Mouse (Mus musculus) right cerebral cortex, postnatal 14 days (tissue): ENCODE results near the gene Ankrd34c.
A peak's percentile ranks its signal among the peaks of the same experiment; 100 is the strongest.

ENCODE experiments used
- DNase-seq: peaks from one replicate; pipeline ENCODE4 v3.0.0; 2022

Gene Ankrd34c

GRCm38 (mm10) chr9:89738295-89738694 lies at the start of gene Ankrd34c:
Gene Ankrd34c (minus strand): TSS chr9:89738475.
- peak; percentile 45 for DNase-seq

DNA sequence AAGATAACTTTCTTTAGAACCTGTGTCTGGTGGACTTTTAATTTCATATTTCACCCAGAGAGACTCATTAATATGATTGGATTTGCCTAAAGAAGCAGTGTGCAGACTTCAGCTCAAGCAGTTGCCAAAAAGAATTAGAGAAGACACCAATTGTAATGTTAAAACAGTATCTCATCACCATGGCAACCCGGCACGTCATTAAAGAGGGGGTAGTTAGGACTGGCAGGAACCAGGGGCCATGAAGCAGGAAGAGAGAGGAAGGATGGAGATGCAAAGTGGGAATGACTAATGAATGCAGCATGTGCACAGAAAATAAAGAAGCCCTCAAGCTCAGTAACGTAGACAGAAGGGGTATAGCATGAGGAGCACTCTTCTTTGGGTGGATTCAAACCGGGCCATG lies 49.3 kb upstream of the Ankrd34c start:
- peak; percentile 27 for DNase-seq

DNA sequence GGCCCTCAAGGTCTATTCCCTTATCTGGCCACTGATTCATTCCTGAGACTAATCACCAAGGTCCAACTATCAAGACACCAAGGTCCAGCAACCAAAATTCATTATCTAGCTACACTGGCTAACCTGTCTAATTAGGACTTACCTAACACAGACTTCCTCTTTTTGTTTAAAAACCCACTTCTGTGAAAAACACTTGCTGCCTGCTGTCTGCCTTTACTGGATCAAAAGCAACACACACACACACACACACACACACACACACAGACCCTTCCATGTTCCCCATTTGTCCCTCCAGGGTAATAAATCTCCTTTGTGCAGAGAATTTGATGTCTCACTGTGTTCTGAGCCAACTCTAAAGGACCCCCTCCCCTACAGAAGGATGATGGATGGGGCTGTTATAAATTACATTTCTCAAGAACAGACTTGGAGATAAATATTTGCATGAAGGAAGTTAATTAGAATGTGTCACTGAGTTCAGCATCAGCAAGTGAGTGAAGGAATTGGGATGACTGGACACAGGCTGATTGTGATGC lies 43.2 kb upstream of the Ankrd34c start:
- DNase-seq: no peak

GRCm38 (mm10) chr9:89779237-89779636 lies 41.0 kb upstream of the Ankrd34c start:
- DNase-seq: no peak

DNA sequence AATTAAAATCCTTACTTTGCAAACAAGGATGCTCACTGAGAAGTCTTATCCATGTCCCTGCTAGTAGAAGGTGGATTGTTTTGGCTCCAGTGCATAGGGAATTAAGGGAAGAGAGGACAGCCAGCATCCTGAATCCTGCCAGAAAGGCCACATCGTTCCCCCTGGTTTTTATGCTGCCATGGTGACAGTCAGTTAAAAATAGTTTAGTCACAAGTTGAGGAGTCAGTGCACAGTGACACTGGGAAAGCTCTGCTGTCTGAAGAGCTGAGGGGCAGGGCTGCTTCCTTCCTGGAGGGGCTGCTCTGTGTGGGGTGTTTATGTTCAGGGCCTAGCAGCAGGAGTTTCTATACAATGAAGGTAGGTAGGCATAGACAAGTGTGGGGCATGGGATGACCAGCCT lies 32.9 kb upstream of the Ankrd34c start:
- no peak for DNase-seq

GRCm38 (mm10) chr9:89762017-89762416 lies 23.7 kb upstream of the Ankrd34c start:
- no peak for DNase-seq

- DNase-seq: no peak
Measured at GRCm38 (mm10) chr9:89758569-89758968, 20.3 kb upstream of the Ankrd34c start.

DNA sequence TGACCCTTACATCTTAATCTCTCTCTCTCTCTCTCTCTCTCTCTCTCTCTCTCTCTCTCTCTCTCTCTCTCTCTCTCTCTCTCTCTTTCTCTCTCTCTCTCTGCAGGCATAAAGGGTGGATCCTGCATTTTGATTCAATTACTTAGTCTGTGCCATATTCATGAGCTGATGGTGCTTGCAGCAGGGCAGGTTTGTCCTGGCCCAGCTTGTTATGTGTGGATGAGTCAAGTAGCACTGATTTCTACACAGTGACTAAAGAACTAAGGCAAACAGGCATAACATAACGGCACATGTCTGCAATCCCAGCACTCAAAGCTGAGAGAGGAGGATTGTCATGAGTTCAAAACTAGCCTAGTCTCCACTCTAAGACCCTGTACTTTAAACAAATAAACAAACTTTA lies 19.9 kb upstream of the Ankrd34c start:
- no peak for DNase-seq

- peak; percentile 19 for DNase-seq
Measured at GRCm38 (mm10) chr9:89757571-89757970, 19.3 kb upstream of the Ankrd34c start.

- no peak for DNase-seq
Measured at GRCm38 (mm10) chr9:89740041-89740440, 1.8 kb upstream of the Ankrd34c start.

DNA sequence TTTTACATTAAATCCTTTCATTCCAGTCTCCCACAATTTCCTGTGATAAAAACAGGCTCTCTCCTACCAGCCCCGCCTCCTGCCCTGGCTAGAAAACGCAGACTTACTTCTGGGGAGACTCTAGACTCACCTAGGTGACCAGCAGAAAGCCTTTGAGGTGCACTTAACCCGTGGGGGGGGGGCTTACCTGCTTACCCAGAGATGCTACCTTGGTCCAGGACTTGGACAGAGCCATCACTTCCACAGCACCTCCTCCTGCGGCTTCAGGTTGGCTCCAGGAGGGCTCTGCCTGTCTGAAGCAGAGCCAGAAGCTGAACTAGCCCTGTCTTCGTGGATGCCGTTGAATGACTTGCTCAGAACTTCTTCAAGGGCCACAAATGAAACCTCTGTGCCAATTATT lies 387 bp downstream of the Ankrd34c start:
- no peak for DNase-seq

- peak; percentile 18 for DNase-seq
Measured at GRCm38 (mm10) chr9:89736932-89737705, 1.2 kb downstream of the Ankrd34c start.

DNA sequence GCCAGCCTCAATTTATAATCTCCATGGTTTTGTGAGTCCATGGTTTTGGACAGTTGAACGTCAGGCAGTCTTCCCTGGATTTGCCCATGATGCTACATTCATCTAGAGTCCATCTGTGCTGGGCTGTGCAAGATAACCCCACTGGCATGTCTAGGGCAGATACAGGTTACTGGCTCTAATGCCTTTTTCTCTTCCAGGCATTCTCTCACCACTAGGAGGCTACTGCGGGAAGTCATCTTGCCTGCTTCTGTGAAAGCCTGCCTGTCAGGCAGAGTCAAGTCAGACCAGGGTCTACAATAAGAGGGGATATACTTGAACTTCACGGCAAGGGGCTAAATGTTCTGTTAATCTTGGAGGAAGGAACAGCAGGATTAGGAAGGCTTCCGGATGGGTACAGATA lies 31.4 kb downstream of the Ankrd34c start:
- no peak for DNase-seq

DNA sequence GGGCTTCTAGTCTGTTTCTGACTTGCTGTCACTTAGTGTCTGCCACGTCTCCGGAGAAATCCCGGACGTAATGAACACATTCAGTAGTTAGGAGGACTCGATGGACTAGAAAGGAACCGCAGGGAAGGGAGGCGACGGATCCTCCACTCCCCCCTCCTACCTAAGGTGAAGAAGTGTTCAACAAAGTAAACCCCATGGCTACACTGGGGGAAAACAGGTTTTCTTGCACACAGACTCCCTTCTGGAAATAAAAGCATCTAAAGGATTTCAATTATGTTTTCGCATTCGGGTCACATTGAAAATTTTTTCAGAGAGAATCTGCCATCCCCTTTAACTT lies 33.1 kb downstream of the Ankrd34c start:
- no peak for DNase-seq

GRCm38 (mm10) chr9:89704265-89705196 lies 33.7 kb downstream of the Ankrd34c start, which contains the start of gene Tmed3:
Gene Tmed3 (minus strand): TSS chr9:89705068.
- peak; percentile 93 for DNase-seq

DNA sequence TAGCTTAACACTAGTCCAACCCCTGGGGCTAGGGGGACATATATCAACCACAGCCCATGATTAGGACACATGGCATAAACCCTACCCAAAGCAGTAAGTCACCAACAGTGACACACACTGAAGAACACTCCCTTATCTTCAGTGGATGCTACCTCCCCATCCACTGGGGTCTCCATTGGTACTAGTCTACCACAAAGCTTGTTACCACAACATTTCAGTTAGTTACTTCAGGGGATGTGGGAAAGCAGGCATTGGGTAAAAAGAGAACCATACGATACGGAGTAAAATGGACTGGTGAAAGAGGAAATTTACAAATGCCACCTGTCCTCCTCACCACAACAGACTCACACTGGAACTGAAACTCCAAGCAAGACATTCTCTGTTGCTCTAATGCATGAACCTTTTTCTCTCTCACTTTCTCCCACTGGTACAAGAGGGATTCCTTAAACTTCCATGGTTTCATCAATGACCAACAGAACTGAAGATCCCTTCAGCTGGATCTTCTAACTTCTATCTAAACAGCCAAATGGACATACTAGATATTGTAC lies 37.3 kb downstream of the Ankrd34c start:
- no peak for DNase-seq

- DNase-seq: no peak
Measured at GRCm38 (mm10) chr9:89695143-89695542, 43.1 kb downstream of the Ankrd34c start.

DNA sequence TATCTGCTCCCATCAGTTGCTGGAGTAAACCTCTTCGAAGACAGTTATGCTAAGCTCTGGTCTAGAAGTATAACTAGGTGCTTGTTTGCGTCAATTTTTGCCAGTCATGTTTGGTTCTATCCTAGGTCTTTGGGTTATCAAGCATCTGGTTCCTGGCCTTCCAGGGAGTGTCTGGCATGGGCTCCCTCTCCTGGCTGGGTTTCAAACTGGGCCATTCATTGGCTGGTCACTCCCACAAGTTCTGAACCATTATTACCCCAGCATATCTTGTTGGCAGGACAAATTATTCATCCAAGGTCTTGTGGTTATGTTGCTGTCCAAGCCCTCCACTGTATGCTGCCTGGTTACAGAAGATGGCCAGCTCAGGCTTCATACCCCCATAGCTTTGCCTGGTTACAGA lies 44.6 kb downstream of the Ankrd34c start:
- DNase-seq: no peak

DNA sequence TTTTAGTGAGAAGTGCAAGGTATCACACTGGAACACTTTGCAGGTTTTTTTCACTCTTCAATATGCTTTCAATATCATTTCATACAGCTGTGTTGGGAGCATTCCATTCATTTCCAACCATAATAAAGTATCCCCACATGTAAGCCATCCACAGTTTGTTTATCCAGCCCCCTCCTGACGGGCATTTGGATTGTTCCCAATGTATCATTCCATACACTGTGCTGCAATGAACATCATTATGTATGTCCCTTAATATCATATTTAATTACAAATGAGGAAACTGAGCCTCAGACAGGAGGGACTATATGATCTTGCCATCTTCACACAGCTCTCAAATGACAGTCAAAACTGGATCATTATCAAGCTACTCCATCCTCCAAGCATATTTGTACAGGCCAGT lies 49.1 kb downstream of the Ankrd34c start:
- DNase-seq: no peak

DNA sequence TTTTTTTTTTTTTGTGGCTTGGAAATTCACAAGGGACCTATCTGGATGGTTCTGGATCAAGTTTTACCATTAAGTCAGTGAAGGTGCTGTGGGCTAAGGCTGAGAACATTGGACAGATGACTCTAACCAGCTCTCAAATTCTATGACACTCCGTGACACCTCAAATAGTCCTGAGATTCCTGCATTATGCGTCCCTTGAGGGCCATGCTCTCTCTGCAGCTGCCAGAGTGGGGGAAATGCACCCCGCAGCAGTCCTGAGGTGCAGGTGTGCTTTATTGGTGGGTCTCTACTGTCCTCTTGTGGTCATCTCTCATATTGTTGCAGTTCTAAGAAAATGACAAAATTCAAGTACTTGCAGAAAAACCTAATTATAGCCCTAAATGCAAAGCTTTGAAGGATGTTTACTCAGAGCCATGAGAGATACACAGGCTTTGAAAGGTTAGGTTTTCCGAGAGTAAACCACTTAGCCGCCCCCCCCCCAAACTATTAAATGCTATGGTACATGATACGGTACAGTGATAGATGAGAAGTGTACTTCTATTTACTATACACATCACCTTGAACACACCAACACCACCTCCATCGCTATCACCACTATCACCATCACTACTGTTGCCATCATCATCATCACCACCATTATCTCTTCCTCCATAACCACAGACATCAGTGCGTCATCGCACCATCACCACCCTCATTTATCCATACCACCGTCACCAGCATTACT lies 50.6 kb downstream of the Ankrd34c start:
- DNase-seq: no peak

DNA sequence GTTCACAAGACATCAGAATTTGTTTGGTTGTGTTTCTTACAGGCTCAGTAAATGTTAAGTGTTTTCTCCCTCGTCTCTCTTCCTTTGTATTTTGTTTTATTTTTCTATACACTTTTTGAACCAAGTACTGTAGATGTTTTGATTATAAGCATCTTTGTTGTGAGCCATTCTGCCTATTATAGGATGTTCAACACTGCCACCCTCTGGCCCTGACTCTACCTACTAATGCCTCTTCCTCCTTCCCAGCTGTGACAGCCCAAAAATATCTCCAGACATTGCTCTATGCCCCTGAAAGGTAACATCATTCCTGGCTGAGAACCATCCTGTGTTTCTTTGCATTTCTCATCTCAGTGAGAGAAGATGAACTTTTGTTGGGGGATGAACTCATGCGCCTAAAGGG lies 52.0 kb downstream of the Ankrd34c start:
- no peak for DNase-seq

DNA sequence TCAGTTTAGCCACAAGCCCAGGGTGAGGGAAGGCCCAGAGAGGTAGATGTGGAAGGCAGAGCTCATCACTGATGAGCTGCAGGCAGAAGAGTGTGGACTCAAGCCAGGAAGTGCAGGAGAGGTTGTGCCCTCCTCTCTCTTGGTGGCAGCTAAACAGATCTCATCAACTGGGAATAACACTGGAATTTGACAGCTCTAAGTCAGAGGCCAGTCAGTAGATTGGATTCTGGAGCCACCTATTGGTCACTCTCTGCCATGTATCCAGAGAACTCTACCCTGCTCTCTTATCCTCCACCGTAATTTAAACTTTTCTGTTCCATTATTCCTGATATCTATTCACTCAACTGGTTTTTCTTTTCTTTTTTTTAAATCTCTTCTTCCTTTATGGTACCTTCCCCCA lies 59.3 kb downstream of the Ankrd34c start:
- DNase-seq: no peak
